Mouse (Mus musculus) left cerebral cortex, adult 11 months (tissue): Measurements from ENCODE around the gene Rsad1.

Source experiments
- DNase-seq: peaks from one replicate; pipeline ENCODE4 v3.0.0; 2022; ENCODE audit warnings: low spot score

Gene Rsad1

DNA sequence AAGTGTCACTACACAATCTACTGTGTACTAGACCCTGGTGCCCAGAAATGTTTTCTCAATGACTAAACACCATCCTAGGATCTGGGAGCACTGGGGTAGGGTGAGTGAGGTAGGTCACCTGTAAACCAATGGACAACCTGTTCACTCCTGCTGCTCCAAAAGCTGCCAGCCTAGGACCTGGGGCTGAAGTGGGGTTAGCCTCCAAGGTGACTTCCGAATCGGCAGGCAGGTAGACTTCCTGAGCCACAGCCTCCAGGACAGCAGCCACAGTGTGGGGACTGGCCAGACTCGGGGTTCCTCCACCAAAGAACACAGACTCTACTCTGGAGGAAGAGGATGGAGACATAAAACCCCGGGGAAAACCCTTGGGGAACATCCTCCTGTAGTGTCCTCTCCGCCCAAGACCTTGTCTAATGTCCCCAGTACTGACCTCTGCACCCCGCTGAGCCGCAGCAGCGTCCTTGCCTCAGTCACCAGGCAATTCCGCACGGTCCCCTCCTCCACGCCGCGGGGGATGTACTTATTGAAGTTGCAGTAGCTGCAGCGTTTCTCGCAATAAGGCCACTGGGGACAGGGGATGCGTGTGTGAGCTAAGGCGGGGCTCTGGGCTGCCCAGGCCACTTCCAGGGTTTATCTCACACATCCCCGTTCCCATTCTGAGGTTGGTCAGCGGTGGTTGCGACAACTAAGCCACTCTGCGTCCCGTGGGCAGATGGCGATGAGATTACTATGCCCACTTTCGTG lies 842 bp downstream of the Rsad1 start:
- DNase-seq: no peak

DNA sequence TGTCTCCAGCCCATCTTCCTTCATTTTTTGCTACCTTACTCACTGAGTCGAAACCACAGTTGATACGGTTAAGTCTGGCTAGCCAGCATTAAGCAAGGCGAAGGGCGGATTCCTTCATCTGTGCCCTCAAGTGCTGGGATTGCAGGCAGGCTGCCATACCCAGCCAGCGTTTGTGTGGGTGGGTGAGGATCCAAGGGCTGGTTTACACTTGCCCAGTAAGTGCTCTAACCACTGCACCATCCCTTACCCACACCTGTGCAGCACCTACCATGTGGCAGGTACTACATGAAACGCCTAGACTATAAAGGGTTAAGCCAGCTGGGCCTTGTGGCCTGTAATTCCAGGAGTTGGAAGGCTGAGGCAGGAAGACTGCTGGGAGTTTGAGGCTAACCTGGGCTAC lies 1.8 kb downstream of the Rsad1 start:
- DNase-seq: no peak

DNA sequence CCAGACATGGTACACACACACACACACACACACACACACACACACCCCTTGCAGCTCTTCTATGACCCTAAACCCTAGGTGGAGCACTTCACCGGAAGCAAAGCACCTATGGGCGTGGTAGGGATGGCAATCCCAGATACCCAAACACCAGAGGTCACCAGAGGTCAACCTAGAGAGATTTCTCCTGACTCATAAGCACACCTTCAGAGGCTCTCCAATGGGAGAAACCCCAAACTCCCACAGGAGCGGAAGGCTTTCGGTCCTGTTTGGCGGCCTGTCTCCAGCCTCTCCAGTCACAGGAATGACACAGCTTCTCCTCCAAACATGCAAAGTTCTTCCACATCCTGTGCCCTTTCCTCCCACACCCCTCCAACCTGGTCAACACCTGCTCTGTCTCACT lies 2.7 kb downstream of the Rsad1 start:
- DNase-seq: no peak

DNA sequence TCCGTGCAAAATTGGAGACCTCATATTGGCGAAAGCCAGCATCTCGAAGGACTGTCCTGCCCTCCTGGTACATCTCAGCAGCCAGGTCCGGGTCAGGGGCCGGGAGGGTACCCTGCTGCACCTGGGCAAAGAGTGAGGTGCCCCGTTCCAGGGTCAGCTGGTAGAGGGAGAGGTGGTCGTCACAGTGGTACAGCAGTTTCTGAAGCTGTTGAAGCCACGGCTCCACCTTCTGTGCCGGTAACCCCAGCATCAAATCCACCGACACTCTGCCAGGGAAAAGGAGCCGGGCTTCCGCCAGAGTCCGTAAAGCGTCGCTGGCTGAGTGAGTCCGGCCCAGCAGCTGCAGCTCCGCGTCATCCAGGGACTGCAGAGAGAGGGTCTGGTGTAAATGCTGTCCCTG lies 4.6 kb downstream of the Rsad1 start:
- DNase-seq: no peak

DNA sequence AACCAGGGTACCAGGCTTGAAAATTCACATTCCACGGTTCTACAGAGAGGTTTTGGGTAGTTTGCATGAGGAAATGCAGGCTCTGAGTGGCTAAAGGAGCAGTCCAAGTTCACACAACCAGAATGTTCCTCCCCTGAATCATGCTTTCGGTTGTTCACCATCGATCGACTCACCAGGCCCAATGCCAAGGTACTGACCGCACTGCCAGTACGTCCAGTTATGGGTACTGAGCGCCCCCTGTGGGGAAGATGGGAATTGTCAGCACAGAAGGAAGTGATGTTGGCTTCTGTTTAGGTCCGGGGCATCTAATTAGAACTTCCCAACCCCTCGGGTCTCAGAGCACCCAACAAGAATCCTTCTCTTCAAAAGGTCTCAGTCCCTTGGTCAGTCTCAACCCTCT lies 5.1 kb downstream of the Rsad1 start:
- peak; percentile 85 for DNase-seq

DNA sequence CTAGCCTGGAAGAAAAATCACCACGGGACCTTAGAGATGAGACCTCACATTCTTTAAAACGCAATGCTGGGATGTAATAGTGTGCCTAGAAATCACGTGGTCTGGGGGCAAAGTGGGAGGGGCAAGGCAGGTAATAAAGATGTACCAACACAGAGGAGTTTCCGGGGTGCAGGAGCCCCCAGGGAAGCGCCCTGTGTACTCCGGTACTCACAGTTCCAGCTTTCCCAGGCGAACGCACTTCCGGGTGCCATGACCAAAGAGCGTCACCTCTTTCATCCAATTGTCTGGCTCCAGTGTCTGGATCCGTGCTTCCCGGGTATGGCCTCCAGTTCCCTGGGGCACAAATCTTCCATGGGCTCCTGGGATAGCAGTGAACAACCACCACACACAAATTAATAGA lies 5.7 kb downstream of the Rsad1 start:
- DNase-seq: no peak

DNA sequence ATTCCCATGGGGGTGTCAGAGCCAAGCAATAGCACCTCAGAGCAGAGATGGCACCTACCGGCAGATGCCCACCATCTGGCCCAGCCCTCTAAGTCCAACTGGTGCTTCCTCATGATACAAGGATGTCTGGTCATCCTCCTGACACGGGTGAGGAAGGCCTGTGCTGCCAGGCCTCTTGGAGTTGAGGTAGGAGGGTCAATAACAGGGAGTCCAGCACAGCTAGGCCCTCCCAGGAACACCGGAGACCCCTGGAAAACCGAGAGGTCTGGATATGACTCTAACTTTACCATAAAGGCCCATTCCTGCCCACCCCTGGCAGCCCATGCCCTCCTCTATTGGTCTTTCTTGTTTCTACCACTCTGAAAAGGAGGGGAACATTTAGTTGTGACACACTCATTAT lies 6.7 kb downstream of the Rsad1 start:
- no peak for DNase-seq

DNA sequence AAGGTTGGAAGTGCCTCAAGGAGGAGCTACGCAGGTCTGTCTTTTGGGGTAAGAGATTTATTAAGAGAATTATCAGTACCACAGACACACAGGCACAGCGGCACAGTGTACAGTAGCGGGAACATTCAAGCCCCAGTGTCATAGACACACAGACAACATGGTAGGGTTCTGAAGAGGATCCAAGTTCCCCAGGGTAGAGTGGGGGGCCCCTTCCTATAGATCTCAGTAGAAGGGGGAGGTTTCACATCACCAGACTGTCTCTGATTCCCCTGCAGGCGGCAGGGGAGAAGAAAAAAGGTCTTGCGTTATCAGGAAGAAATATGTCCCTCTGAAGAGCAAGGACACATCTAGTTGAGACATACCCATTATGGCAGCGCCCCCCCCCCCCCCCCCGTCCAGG lies 9.3 kb downstream of the Rsad1 start:
- DNase-seq: no peak

DNA sequence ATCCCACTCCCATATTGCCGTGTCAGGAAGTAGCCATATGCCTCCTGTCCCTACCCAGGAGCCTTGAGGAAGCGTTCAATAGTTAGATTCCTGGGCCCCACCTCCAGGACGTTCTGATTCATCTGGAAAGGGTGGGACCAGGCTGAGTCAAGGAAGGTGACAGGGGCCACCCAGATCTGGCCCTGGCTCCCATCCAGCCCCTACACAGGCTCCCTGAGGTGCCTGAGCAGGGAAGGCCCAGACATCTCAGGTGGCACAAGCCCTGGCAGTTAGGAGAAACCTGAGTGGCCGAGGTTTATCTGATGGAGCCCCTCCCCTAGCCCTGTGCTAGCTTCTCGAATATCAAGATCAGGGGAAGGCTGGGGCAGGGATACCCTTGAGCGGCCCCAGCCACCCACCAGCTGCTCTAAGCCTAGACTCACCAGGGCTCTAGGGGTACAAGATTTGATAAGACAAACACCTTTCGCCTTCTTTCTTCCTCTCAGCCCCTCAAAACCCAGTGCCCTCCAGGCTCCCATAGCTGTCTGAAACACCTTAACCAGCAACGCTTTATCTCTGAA lies 10.2 kb downstream of the Rsad1 start:
- DNase-seq: no peak

DNA sequence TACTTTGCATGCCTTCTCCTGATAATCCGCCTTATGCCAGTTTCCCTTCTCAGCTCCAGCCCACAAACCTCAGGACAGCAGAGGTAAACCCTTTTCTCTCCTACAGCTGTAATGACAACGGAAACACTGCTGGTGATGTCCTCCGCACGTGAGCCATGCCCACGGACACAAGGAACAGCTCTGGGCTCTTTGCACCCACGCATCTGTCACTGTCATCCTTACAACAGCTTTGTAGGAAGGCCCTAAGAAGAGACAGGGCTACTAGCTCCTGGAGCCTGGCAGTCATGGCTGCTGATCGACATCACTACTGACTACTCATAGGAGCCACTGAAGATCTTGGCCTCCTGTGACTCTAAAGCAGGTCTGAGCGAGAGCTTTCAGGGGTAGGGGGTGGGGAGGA lies 15.9 kb downstream of the Rsad1 start:
- no peak for DNase-seq

DNA sequence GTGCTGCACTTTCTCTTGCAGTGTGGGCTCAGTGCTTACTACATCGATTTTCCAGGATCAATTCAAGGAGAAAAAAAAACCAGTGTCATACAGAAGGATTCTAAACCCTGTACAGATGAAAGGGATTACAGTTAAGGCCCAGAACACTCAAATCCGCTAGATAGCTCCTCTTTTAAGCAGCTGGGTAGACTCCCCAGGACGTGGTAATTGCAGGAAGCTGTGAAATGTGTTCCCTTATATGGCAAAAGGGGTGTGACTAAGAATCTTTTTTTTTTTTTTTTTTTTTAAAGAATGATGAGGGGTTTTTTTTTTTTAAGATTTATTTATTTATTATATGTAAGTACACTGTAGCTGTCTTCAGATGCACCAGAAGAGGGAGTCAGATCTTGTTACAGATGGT lies 20.2 kb downstream of the Rsad1 start:
- no peak for DNase-seq

DNA sequence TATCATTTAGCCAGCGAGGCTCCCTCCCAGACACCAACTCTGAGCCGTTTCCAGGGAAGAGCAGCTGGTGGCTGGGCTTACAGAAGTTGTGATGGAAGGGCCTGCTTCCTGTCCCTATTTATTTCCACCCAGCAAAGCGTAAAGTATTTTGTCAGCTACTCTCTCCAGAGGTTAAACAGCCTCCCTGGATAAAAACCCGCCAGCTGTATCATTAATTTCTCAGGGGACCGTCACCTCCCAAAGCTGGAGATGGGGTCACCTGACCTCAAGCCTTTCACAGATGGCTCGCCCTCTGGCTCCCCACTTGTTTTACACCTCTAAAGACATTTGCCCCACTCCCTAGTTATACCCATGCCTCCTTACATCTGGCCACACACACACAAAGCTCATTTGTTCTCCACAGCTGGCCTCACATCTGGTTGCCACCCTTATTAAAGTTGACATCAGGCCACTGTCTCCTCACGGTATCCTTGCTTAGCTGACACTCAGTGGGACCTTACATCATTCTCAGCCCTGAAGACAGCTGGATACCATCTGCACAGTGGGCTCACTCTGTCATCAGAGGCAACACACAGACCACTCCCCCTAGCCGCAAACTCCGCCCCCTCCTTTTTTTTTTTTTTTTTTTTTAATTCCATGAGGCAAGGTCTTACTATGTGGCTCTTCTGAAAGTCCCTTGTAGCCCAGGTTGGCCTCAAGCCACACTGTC lies 22.7 kb downstream of the Rsad1 start:
- DNase-seq: no peak

DNA sequence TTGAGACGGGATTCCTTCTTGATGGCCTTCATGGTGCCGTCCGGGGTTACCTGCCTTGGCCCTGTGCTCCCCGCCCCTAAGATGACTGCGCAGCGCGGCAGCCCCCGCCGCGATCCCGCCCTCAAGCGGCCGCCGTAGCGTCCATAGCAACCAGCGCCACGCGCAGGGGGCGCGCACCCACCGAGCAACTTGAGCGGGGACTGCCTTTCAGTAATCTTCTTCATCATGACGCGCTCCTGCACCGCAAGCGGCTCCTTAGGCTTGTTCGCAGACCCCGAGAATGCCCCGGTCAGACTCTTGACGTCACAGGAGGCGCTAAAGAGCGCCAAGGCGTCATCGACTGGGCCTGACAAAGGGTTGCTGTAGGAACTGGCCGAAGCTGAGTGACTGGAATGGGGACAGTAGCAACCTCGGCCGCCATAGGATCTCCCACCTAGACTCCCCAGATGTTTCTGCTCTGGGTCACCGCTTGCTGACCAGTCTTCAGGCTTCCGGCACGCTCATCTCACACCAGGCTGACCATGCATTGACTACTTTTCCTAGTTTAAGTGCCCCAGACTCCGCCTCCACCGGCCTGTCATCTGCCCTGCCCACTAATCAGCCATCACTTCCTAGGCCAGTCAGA lies 27.7 kb downstream of the Rsad1 start, which contains the start of gene Mycbpap:
Gene Mycbpap, minus strand, starts transcription at position 524 of the 625 bp plus-strand sequence.
- DNase-seq: no peak

DNA sequence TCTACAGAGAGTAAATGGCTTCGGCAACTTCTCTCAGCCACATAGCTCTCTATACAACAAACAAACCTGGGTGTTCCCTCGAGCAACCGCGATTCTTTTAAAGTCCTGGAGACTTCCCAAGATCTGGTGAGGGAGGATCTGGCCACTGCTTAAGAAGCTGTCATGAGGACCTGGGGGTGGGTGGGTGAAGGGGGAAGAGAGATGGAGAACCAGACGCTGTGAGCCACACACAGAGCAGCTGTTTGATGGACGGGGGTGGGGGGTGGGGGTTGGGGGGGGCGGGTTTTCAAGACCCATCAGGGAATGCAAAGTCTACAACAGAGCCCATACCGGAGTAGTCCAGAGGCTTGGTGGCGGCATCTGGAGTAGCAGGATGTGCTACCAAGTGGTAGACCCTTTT lies 35.6 kb downstream of the Rsad1 start:
- DNase-seq: no peak

DNA sequence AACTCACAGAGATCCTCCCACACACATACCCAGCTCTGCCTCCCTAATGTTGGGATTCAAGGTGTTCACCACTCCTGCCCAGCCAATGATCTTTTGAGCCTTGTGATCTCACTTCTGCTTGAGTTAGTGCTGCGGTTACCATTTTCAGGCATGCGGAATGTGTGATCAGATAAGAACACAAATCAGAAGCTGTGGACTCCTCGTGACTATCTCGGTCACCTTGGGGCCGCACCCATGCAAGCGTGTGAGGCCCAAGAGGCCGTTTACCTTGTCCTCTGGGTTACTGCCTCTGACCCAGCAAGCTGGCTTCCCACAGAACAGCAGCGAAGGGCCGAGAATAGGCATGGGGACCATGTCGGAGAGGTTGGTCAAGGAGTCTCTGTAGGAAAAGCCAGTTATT lies 40.1 kb downstream of the Rsad1 start:
- no peak for DNase-seq

DNA sequence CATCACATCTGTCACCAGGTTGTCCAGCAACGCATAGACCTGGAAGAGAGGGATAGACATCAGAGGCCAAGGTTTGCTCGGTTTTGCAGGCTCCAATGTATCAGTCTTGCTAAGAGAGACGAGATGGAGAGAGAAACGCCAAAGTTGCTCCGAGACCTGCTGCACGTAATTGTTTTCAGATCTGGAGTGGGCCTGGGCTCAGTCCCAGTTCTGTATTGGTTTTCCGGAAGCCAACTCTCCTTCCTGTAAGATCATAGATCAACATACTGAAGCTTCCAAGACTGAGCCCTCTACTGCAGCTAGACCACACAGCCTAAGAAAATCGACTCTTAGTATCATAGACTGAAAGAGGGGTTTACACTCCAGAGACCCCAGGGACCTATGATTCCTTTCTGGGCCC lies 47.6 kb downstream of the Rsad1 start:
- DNase-seq: no peak

DNA sequence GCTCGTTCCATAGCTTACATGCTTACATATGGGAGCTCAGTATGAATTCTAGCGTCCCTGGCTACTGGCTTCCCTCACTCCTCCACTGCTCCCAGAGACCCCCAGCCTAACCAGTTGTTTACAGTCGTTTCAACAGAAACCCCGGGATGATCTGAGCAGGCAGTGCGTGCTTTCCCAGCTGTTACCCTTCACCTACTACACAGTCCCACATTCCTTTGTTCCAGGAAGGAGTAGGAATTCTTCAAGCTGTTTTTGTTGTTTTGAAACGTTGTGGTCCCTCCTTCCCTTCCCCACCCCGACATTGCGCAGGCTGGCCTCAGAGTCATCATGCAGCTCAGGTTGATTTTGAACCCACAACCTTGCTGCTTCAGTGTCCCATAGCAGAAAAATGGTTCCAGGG lies 48.7 kb downstream of the Rsad1 start:
- DNase-seq: no peak

DNA sequence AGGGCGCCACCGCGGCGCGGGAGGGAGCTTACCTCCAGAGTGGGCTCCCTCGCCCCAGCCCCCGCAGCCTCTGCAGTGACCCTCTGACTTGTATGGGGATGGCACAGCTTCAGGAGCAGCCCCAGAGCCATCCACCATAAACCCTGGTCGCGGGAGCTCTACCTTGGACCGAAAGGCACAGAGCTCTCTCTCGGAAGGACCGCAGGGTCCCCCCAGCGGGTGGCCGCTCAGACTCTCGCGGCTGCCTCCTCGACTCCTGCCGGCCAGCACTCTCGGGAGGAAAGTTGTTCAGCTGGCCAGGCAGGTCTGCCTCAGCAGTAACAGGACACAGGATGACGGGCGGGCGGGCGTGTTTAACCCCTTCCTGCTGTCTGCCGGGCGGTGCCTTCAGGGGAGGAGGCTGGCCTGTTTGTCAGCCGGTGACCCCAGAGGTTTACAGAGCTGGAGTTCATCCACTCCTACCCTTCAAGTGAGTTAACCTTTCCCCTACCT lies 49.3 kb downstream of the Rsad1 start, which contains the start of gene Epn3:
Gene Epn3, minus strand, starts transcription at position 314 of the 492 bp plus-strand sequence.
- no peak for DNase-seq

DNA sequence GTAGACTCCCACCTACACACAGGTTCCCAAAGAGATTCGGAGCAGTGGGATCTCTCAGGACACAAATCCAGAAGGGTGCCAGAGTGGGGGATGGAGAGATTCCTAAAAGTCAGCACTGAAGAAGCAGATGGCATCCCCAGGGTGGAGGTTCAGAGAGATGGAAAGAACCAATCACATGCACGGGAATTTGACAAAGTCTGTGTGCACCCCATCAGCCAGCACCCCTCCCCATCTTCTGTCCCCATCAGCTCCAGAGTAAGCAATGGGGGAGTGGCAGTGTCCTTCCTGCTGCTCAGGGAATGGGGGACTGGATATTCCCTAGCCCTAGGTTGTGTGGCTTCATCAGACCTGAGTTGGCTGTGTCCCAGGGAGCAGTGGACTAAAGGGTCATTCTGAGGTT lies 50.0 kb downstream of the Rsad1 start:
- no peak for DNase-seq

DNA sequence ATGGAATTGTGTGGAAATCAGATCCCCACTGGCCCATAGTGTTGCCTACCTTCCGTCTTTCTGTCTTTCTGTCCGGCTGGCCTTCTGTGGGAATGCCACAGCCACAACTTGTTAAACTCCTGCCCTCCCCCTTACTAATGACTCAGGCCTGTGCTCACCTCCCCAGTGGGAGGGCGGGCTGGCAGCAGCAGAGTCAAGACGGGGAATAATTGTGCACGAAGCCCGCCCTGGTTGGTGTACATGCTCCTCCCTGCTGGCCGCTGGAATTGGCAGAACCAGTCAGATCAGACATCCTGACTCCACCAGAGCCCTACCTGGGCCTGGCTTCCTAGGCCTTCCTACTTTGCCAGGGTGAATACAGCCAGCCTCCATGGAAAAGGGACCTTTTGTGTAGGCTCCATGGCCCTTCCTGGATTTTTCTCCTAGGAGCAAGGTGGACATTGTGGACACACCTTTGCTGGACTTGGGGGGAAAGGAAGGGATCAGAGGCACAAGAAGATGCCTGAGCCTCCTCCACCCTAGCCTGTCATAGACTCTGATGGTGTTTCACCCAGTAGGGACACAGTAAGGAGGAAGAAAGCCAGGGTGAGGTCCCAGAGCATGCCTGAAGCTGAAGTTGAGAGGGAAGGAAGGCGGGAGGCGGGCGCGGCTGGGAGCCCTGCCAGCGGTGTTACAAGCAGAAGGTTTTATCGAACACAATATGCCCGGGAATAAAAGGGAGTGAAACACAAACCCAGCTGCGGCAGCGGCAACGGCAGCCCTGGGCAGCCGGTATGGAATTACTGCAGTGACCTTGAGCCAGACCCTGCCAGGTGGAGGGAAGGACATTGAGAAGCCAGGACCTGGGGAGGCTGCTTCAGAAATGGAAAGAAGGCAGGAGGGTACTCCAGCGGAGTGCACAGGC lies 50.7 kb downstream of the Rsad1 start:
- peak; percentile 25 for DNase-seq

DNA sequence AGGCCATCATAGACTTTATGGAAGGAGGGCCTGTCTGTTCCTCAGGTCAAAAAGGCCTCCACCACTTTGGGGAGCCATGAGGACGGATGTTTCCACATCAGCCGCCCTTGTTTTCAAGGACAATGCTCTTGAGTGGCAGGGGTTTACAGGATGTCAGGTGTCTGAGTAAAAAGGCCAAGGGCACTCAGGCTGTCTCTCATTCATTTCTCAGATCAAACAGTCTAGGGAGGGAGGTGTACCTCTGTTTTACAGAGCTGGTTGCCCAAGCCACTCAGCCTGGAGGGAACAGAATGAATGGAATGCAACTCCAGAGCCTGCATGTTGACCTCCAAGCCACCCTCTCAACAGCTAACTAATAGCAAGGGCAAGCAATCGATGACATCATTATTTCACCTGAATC lies 53.6 kb downstream of the Rsad1 start:
- no peak for DNase-seq

DNA sequence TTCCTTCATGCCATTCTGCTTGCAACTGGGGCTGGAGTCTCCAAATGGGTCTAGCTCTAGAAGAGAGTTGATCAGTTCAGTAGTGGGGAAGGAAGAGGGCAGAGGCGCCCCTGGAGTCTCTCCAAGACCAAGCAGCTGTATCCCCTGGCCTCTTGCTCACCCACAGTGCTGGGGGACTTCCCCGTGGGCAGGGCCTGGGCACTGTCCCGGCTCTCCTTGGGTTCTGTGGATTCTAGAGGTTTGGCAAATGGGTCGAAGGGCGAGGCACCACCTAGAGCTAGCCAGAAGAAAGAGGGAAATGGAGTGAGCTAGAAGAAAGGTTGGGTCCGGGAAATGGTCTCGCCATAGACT lies 57.3 kb downstream of the Rsad1 start:
- no peak for DNase-seq
